ENCODE assay signal across 14 mouse cellular contexts in the genomic region with DNA sequence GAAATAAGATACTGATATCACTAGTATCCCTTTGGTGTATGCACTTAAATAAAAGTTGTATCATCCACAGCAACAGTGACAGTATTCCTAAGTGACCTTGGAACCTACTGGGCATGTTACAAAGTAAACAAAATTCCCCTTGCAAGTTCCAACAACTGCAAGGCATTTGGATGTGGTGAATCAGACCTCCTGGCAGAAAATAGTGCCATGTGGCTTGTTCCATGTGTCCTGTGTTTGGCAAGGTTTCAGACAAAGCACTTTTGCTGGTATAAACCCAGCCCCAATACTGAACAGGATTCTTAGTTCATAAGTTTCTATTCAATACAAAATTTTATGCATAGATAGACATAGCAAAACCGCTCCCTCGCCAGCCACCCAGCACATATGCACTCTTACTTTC. TPM values are rescaled to one million over a fixed set of nuclear protein-coding genes. Genes with fewer than 3 reads are reported as not detected.
DNase-seq lines count a peak whose midpoint lies in the region; ATAC-seq and TF ChIP-seq lines count a peak whose summit lies in the region.
"Had no signal": no experiment of that assay in that cellular context is flagged by ENCODE, and none has a peak within 500 bp of the region (broad histone marks: within the 10 kb centered on the region; RNA-seq: fewer than 3 reads in every experiment).

No protein-coding gene starts in this region.

- no peaks in the 10 kb centered on the region for H3K27me3 ChIP-seq in cerebellum, adult 2 months (ENCODE audit: control insufficient read depth, insufficient read depth, low read length)
- H3K27me3 ChIP-seq: embryonic facial prominence, embryonic 12.5 days; heart, embryonic 15.5 days had no signal

- 86% methylated on average over 2 of the region's 2 CpGs for WGBS in cerebellum, adult 2 months

- peak; percentile 19 to 61 for DNase-seq in cerebellum, adult 2 months
- DNase-seq in cerebellum, adult 8-10 months: no peak
- peak; percentile 38 for DNase-seq in 3134 (ENCODE audit: extremely low read depth, insufficient read length, low spot score)
- DNase-seq in adrenal gland, postnatal 10 days: peak; percentile 54
- DNase-seq in heart, postnatal 10 days: peak; percentile 51 to 62
- no peak for DNase-seq in kidney, adult 11 months
- no peak for DNase-seq in left cerebral cortex, adult 8-10 months (ENCODE audit: low spot score in 2 of 2)
- DNase-seq: liver; thymus, adult 18-20 months had no signal

- H3K27ac ChIP-seq in cerebellum, adult 2 months (ENCODE audit: insufficient read depth, low read length): no peak overlapping the region
- H3K27ac ChIP-seq: embryonic facial prominence, embryonic 12.5 days; heart, embryonic 15.5 days had no signal

- intact Hi-C loops in heart, postnatal 10 days (cut with DNase I): no loop called here

- no peaks in the 10 kb centered on the region for H3K4me1 ChIP-seq in cerebellum, adult 2 months (ENCODE audit: control insufficient read depth, insufficient read depth, low read length)
- H3K4me1 ChIP-seq: embryonic facial prominence, embryonic 12.5 days had no signal

- no peak for TF ChIP-seq CTCF in cerebellum, adult 2 months (IDR thresholded peaks at IDR 0.05; ENCODE audit: borderline replicate concordance, insufficient read depth, low read depth, low read length)

- ATAC-seq in CD4-positive, CD25-positive, alpha-beta regulatory T cell, adult 4 months: no peak
- ATAC-seq: forebrain, embryonic 16.5 days; intestine, embryonic 16.5 days had no signal

- no peak overlapping the region for H3K4me3 ChIP-seq in cerebellum, adult 2 months (replicated peaks; ENCODE audit: insufficient read depth, low read depth, low read length)
- H3K4me3 ChIP-seq: embryonic facial prominence, embryonic 12.5 days; heart, embryonic 15.5 days had no signal

- no peak for TF ChIP-seq POLR2A in cerebellum, adult 2 months (IDR thresholded peaks at IDR 0.05; ENCODE audit: borderline replicate concordance, insufficient read depth, low read length)

RNA-seq across cellular contexts. Expression of gene Shprh, which starts 49.1 kb away (rescaled TPM):
- polyA plus RNA-seq in cerebellum, adult 2 months (2012; rRNA removed): 18.3 and 20.6 TPM in 2 replicates
- 10 to 100 TPM; 20.8 to 26.2 TPM for total RNA-seq in adrenal gland, postnatal 10 days (2021)
- total RNA-seq in heart, postnatal 10 days (2021): 10 to 100 TPM; 12.4 to 17.2 TPM
- polyA plus RNA-seq in CD4-positive, CD25-positive, alpha-beta regulatory T cell, adult 4 months (2017; shearing (Covaris generic)): 10 to 100 TPM; 18.5 to 23.4 TPM
- 10 to 100 TPM; 33.4 to 42.3 (median 35.9) TPM for total RNA-seq in left cerebral cortex, adult 8-10 months (2022)

Comparison
In these comparisons a context has a peak if more than half of its experiments do, and no peak if none do; other contexts are left out.
1. DNase-seq: peak in cerebellum, adult 2 months (2 of 2), 3134 (single experiment), adrenal gland, postnatal 10 days (single experiment) and heart, postnatal 10 days (2 of 2); none in cerebellum, adult 8-10 months (single experiment), kidney, adult 11 months (single experiment) and left cerebral cortex, adult 8-10 months (0 of 2).